Mouse (Mus musculus) embryo, embryonic 10.5 days (tissue): ENCODE results near the gene Atp6v0a4.

Experiments used
- DNase-seq: peaks from one replicate; pipeline ENCODE4 v3.0.0-alpha.2; 2015; ENCODE audit warnings: low spot score

The Atp6v0a4 gene

GRCm38 (mm10) chr6:38073592-38073991 is 50.8 kb downstream of the Atp6v0a4 start:
- DNase-seq: no peak

DNA sequence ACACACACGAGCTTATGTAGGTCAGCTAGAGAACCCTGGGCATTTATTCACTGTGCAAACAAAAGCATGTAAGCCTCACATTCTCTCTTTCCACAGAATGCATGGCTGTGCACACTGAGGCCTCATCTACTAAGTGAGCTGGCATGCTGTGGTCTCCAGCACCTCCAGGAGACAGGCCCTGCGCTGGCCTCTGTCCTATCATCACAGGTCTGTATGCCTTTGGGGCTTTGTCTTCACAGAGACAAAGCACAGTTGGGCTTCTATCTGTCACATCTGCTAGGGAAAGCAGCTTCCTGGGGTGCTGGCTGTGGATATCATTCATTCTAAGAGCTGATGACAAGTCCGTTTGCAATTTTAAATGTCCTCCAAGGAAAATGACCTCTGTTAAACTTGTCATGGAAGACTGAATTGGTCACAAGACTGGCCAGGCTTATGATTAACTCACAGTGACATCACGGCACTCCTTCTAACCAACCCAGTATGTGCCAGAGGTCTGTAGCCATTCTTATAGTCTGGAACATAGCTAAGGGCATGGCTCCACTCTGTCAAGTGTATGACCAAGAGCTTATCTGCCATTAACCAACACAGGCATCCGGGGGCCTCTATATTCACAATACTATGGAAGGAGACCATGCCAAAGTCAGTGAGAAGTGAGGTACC is 52.1 kb downstream of the Atp6v0a4 start:
- DNase-seq: no peak

GRCm38 (mm10) chr6:38071256-38071655 is 53.1 kb downstream of the Atp6v0a4 start:
- no peak for DNase-seq

DNA sequence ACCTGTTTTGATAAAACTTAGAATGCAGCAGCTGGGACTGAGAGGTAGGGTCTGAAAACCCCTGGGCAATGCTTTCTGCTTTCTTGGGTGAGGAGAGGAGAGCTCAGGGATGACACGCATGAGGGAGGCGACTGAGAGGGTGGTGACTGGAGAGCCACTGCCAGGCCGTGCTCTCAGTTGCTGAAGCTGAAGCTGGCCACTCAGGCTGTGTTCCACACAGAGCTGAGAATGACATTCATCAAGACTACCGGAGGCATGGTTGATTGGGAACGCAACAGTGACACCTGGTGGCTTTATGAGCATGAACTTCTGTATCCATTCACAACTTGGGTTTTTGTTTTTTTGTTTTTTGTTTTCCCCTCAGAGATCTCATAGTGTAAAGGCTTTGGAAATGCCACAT is 58.2 kb downstream of the Atp6v0a4 start:
- DNase-seq: peak; percentile 90

GRCm38 (mm10) chr6:38065501-38066122 is 58.8 kb downstream of the Atp6v0a4 start:
- no peak for DNase-seq

- no peak for DNase-seq
Measured at GRCm38 (mm10) chr6:38065122-38065500, 59.3 kb downstream of the Atp6v0a4 start.

DNA sequence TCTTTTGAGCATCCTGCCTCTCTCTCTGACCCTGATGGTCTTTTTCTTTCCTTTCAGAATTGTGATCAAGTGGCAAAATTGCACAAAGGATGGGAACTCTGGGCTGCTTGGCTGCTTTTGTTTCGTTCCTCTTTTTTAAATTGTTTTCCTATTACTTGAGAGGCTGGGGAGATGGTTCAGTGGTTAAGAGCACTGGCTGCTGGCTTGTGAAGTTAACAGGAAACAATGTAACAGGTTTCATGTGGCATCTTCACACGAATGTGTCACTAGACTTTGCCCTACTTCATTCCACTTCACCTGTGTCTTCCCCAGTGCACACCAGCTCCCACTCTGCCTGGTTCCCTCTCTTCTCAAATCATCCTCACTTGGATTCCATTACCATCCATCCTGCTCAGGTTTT is 59.8 kb downstream of the Atp6v0a4 start:
- DNase-seq: no peak

DNA sequence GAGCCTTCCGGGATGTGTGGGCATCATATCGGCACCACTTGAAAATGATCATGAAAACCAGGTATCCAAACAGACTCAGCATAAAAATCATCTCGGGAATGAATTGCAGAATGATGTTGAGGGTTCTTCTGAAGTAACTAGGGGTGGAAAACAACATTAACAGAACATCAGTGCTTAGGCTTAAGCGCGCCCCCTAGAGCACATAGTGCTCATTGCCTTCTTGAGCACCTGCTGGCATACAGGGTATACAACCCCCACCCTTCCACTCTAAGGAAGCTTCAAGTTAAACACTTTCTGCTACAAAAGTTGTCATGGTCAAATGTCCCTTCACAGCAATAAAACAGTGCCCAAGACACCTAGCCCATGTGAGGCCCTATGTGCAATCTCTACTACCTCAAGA is 65.6 kb downstream of the Atp6v0a4 start:
- peak; percentile 28 for DNase-seq

GRCm38 (mm10) chr6:38055471-38056330 is 68.7 kb downstream of the Atp6v0a4 start:
- no peak for DNase-seq

DNA sequence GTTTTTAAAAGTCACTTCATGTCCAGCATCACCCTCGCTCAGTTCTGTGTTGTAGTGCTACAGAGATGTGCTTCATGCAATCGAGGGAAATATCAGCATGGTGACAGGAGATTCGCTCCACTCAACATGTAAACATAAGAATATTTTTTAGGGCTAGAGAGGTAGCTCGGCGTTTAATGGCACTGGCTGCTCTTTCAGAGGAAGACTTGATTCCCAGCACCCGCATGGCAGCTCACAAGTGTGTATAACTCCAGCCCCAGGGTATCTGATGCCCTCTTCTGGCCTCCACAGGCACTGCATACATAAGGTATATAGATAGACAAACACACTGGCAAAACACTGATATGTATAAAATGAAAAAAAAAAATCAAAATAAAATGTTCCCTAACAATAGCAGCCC is 74.8 kb downstream of the Atp6v0a4 start:
- no peak for DNase-seq

DNA sequence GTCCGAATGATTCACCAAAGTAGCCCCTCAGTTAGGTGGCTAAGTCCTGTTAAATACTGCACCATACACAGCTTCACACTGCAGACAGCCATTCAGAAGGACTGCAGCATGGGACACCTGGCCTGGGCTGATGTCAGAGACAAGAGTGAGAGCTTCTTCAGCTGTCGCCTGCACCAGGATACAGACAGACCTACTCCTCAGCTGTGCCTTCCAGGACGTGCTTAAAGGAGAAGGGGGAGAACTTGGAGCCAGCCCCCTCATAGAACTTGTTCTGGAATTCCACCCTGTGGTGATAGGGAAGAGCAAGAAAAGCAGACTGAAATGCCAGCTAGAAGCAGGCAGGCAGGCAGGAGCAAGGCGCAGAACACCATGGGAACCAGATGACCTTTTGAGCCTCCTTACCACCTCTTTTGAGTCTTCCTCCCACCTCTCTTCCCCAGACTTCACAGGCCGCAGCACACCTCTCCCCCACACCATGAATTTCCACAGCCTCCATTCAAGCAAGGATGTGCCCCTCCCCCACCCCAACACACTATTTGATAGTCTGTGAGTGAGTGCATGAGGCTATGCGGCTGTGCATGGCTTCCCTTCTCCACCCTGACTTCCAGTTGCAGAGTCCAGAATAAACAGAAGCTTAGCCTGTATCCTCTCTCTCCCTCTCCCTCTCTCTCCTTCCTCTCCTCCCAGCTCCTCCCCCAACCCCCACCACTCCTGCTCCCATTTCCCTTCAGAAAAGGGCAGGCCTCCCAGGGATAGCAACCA is 75.4 kb downstream of the Atp6v0a4 start:
- DNase-seq: peak; percentile 29

GRCm38 (mm10) chr6:38048003-38048402 is 76.4 kb downstream of the Atp6v0a4 start:
- no peak for DNase-seq

DNA sequence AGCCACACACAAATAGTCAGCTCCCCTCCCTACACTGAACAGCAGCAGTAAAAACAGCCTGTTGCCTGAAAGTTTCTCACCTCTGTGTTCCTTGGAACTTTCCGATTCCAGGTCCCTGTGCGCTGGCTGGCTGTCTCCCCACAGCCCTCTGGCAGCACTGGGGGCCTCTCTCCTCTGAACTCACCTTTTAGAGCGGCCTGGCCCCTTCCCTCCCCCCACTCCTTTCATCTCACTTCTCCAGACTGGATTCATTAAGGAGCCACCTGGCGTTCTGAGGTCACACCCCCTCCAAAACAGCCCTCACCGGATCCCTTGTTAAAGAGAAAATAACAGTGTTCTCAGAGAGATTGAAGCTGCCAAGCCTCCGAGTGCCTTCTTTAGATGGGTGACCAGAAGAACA is 77.5 kb downstream of the Atp6v0a4 start, which contains the start of gene Svopl:
Gene Svopl, minus strand, starts transcription at position 159 of the 400 bp plus-strand sequence.
- peak; percentile 30 for DNase-seq

GRCm38 (mm10) chr6:38032801-38033566 is 91.4 kb downstream of the Atp6v0a4 start:
- no peak for DNase-seq

DNA sequence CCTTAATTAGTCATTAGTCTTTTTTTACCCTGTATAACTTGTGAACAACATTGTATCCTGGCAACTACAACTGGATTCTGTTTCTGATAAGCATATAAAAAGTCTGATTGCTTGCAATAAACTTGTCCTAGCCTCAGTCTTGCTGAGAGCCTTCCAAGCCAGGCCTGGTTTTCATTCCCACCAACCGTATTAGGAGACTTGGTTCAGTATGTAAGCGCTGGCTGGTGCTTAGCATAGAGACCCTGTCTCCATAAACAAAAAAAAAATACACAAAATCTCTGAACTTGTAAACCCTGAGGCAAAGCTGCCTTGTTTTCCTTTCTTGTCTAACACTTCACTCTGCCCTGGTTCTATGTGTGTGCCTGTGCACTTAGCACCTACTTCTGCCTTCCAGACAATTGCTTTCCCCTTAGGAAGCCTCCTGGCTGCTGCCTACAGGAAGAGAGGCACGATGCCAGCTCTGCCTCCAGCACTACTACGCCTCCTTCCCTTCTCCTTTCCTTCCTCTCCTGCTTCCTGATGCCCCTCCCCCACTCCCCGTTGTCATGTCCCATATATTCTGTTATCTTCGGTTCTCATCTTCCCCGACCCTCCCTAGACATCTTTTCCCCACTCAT is 92.4 kb downstream of the Atp6v0a4 start:
- no peak for DNase-seq

GRCm38 (mm10) chr6:38028205-38028604 is 96.2 kb downstream of the Atp6v0a4 start:
- no peak for DNase-seq

DNA sequence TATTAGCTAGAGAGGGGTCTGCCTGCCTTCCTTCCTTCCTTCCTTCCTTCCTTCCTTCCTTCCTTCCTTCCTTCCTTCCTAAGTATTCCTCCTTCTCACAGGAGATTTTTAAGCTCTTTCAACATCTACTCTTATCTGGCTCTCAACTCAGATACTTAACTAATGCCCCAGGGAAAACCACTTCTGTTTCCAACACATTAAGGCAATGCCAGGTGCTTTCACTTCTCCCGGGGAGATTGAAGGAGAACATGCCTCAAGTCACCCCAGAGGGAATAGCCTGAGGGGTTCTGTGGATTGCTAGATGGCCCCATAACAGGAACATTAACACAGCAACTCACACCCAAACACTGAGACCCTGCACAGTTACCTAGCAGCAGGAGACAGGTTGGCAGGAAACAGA is 96.6 kb downstream of the Atp6v0a4 start:
- no peak for DNase-seq

DNA sequence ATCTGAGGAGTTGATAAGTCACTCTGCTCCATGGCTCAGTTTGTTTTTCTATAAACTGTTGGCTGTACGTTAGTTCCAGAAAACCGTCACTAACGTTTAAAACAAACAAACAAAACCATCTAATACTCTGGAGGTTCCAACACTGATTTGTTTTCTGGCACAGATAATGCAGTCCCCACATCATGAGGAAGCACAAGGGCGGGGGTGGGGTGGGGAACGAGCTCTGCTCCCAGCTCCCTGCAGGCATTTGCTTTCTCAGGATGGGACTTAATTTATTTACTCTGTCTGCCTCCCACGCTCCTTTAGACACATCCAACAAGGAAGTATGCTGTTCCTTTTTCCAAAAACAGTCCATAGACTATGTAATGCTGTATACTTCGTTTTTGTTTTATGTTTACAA is 101.1 kb downstream of the Atp6v0a4 start:
- DNase-seq: no peak

DNA sequence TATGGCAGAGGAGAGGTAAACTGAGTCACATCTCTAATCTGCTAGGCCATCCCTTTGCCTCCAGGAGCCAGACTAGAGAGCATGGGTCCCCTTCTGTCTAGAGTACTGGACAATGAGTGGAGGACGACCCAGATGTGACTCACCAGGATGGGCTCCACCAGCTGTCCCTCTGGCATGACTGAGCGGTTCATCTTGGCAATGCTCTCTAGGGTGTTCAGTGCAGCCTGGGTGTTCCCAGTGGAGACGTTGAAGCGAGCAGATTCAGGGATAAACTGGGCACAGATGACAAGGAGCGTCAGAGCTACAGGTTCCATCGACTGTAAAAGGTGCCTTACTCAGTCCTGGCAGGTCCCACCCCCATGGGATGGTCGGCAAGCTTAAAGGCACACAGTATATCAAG is 103.0 kb downstream of the Atp6v0a4 start:
- no peak for DNase-seq

DNA sequence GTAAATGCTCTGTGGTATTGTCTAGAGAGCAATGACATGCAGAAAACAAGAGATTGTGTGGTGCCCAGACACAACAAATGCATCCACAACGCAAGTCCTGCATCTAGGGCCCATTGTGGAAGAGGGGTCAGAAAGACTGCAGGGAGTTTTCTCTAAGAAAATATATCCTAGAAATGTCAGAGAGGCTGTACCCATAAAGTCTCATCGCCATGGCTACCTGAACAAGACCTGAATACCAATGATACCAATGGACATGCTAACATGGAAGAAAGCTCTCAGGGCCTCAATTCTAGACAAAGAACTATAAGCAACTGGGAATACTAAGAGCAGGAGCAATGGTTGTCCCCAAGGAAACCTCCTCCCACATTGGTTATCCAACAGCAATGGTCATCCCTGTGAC is 111.6 kb downstream of the Atp6v0a4 start:
- no peak for DNase-seq

DNA sequence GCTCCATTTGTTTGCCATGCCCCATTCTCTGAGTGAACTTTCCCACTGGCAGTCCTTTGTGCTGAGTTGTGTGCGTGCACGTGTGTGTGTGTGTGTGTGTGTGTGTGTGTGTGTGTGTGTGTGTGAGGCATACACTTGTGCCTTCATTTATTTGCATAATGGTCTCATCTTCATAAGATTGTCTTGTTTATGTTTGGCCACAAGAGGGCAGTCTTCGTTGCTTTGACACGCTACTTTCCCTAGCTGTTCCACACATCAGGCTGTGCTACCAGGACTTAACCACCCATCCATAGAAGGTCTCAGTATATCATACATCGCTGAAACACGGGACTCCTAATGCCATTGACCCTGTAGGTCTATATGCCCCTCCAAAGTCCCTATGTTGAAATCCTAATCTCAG is 116.9 kb downstream of the Atp6v0a4 start:
- DNase-seq: peak; percentile 88
